Mouse (Mus musculus) bone marrow, adult 2 months (tissue): Measurements from ENCODE around the gene Cpm.

Source experiments
- CTCF ChIP-seq: fragments of 200-500 bp; IDR thresholded peaks from 2 replicates; pipeline ENCODE4 v1.5.1; 2011; ENCODE audit warnings: low read length, control low read depth; ENCODE audit not compliant: control insufficient read depth, insufficient read depth
- POLR2A ChIP-seq: fragments of 200-500 bp; IDR thresholded peaks from 2 replicates; pipeline ENCODE4 v1.6.1; 2011; ENCODE audit warnings: low read depth, mild to moderate bottlenecking, control low read depth, low read length, borderline replicate concordance; ENCODE audit not compliant: control insufficient read depth

GRCm38 (mm10) chr10:117630176-117630575 is 876 bp downstream of the Cpm start:
- no peak for TF ChIP-seq POLR2A
- TF ChIP-seq CTCF, result no peak
